Mouse (Mus musculus) neural tube, embryonic 11.5 days (tissue): ENCODE measurements around the gene Acvr2b. TPM values are rescaled to one million over a fixed set of nuclear protein-coding genes. Genes with fewer than 3 reads are reported as not detected.

ENCODE experiments used
- ATAC-seq: fragments of 200-750 bp; cut with Nextera tagmentation; 2 replicates; pipeline ENCODE4 v1.8.0; 2017; ENCODE audit warnings: moderate number of reproducible peaks, mild to moderate bottlenecking, moderate TSS enrichment, moderate library complexity; ENCODE audit not compliant: insufficient read depth, low FRiP score, low TSS enrichment
- DNase-seq: peaks from one replicate; pipeline ENCODE4 v3.0.0-alpha.2; 2015; ENCODE audit warnings: low spot score
- H3K27ac ChIP-seq: fragments of 300-500 bp; sonication (generic); 2 replicates; pipeline ENCODE4 v1.5.1; 2014; ENCODE audit warnings: low read depth, mild to moderate bottlenecking, low read length
- H3K27me3 ChIP-seq: fragments of 300-500 bp; sonication (generic); 2 replicates; pipeline ENCODE4 v1.6.1; 2014; ENCODE audit warnings: mild to moderate bottlenecking, low read length, mixed read lengths; ENCODE audit not compliant: control insufficient read depth, insufficient read depth
- H3K36me3 ChIP-seq: fragments of 300-500 bp; sonication (generic); 2 replicates; pipeline ENCODE4 v1.6.1; 2014; ENCODE audit warnings: mild to moderate bottlenecking, low read length, moderate library complexity, mixed read lengths; ENCODE audit not compliant: control insufficient read depth, insufficient read depth
- H3K4me1 ChIP-seq: fragments of 300-500 bp; sonication (generic); 2 replicates; pipeline ENCODE4 v1.6.1; 2014; ENCODE audit warnings: low read length, mixed read lengths; ENCODE audit not compliant: control insufficient read depth, insufficient read depth
- H3K4me2 ChIP-seq: fragments of 300-500 bp; sonication (generic); 2 replicates; pipeline ENCODE4 v1.6.1; 2014; ENCODE audit warnings: low read depth, mild to moderate bottlenecking, moderate library complexity
- H3K4me3 ChIP-seq: fragments of 300-500 bp; sonication (generic); 2 replicates; pipeline ENCODE4 v1.5.1; 2014; ENCODE audit warnings: low read depth, low read length
- H3K9ac ChIP-seq: fragments of 300-500 bp; sonication (generic); 2 replicates; pipeline ENCODE4 v1.6.1; 2014; ENCODE audit warnings: mild to moderate bottlenecking, low read length
- H3K9me3 ChIP-seq: fragments of 300-500 bp; sonication (generic); 2 replicates; pipeline ENCODE4 v1.6.1; 2016; ENCODE audit warnings: low read length; ENCODE audit not compliant: control insufficient read depth
- WGBS: fragments of 180-500 bp; shearing (Covaris S2); extraction: QIAGEN DNeasy Blood & Tissue Kit; methylation state at CpG from one replicate; pipeline ENCODE4 v1.1.7; 2014; 5-methylcytosine and 5-hydroxymethylcytosine counted together
- polyA plus RNA-seq: library from polyadenylated mRNA; unstranded; fragments of >200 nt; fragmentation: Nextera tagmentation; extraction: Ambion mirVana; gene quantifications from 2 replicates; pipeline ENCODE4 v1.2.1, GENCODE M21; 2014

The Acvr2b gene
- polyA plus RNA-seq, 1 experiment from 2014 or later = 99.6 TPM

GRCm38 (mm10) chr9:119401351-119401750 lies 567 bp upstream of the Acvr2b start:
- H3K4me3 ChIP-seq = peak overlapping the region; percentile 99
- ATAC-seq (no peak; the same call in 1 of the 2 replicates), DNase-seq (no peak)
- H3K9me3 ChIP-seq = no peaks in the 10 kb centered on the region
- H3K4me2 ChIP-seq = peak overlapping the region; percentile 55
- peaks cover 18% of the 10 kb centered on the region for H3K4me1 ChIP-seq
- H3K27ac ChIP-seq = no peak overlapping the region
- WGBS = 12% methylated on average over 7 of the region's 7 CpGs
- H3K27me3 ChIP-seq = no peaks in the 10 kb centered on the region
- no peaks in the 10 kb centered on the region; the same call in 1 of the 2 replicates for H3K36me3 ChIP-seq
- H3K9ac ChIP-seq = peak overlapping the region; percentile 43

DNA sequence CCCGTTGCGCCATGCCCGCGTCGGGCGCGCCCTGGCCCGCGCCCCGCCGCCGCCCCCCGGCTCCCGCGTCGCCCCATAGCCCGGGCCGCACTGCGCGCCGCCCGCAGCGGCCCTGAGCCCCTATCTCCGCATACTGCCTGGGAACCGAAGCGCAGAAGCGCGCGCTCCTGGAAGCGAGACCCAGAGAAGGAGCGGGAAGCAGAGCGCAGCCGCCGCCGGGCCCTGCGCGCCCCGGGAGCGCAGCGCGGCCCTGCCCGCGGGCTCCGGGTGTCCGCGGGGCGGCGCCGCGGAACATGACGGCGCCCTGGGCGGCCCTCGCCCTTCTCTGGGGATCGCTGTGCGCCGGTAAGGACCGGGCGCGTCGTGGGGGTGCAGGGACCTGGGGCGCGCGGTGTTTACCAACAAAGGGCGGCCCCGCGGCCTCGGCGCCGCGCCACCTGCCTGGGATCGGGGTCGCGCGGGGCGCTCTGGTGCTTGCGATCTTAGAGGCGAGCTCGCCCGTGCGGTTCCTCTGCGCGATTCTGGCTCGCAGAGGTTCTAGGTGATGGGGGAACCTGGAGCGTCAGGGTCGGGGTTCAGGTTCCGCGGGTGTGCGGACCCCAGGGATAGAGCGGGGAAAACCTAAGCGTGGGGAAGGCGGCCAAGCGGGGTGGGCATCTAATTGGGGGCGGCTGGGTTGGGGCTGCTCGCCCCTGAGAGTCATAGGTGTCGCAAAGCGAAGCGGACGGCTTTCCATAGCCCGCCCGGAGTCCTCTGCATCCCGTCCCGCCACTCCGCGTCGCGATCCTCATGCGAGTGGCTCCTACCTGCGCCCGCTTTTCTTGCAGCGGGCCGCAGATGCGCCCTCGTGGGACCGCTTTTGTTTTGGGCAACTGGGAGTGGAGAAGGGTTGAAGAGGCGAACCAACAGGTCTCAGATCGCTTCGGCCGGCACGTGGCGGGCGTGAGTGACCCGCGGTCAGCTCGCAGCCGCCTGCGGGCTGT lies 626 bp downstream of the Acvr2b start:
- ATAC-seq = peak; percentile 36
- DNase-seq = peak; percentile 71
- peak overlapping the region; percentile 53 for H3K4me2 ChIP-seq
- no peaks in the 10 kb centered on the region for H3K27me3 ChIP-seq
- under 1% methylated on average over 106 of the region's 127 CpGs for WGBS
- H3K4me3 ChIP-seq = peak overlapping the region; percentile 99
- H3K9ac ChIP-seq = peak overlapping the region; percentile 100
- H3K27ac ChIP-seq = peak overlapping the region; percentile 99
- H3K9me3 ChIP-seq = no peaks in the 10 kb centered on the region
- no peaks in the 10 kb centered on the region; the same call in 1 of the 2 replicates for H3K36me3 ChIP-seq
- H3K4me1 ChIP-seq = peaks cover 18% of the 10 kb centered on the region

GRCm38 (mm10) chr9:119403236-119403641 lies 1.3 kb downstream of the Acvr2b start:
- Histone ChIP-seq H3K4me2 (peak overlapping the region; percentile 53), H3K4me1 (peaks cover 18% of the 10 kb centered on the region), H3K9ac (peak overlapping the region; percentile 100), H3K27me3 (no peaks in the 10 kb centered on the region), H3K27ac (peak overlapping the region; percentile 99), H3K9me3 (no peaks in the 10 kb centered on the region), H3K36me3 (no peaks in the 10 kb centered on the region; the same call in 1 of the 2 replicates), H3K4me3 (peak overlapping the region; percentile 99)
- peak; percentile 85 for DNase-seq
- peak; percentile 62 for ATAC-seq
- 0% methylated on average over 25 of the region's 26 CpGs for WGBS

DNA sequence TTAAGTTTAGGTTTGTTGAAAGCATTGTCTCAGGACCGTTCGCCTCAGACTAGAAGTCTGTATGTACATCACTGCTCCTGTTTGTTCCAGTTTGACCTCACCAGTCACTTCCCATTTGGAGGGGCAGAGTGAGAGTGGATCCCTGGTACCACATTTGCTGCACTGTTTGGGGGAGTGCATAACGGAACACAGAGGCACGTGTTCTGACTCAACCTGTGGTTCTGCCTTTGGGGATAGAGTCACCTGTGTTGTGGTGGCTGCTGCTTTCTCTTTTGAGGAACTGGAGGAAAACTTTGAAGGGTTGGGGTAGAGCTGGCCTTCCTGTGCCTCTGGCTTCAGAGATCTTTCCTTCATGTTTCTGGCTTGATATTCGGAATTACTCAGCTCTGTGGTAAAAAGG lies 2.2 kb downstream of the Acvr2b start:
- 71% methylated on average over 5 of the region's 5 CpGs for WGBS
- Histone ChIP-seq H3K9me3 (no peaks in the 10 kb centered on the region), H3K9ac (peak overlapping the region; percentile 100), H3K4me1 (peaks cover 18% of the 10 kb centered on the region), H3K36me3 (no peaks in the 10 kb centered on the region; the same call in 1 of the 2 replicates), H3K4me3 (peak overlapping the region; percentile 99), H3K27ac (no peak overlapping the region), H3K27me3 (no peaks in the 10 kb centered on the region), H3K4me2 (peak overlapping the region; percentile 53)
- ATAC-seq = no peak
- no peak for DNase-seq

- H3K27ac ChIP-seq = no peak overlapping the region
- H3K4me3 ChIP-seq = no peak overlapping the region
- no peaks in the 10 kb centered on the region for H3K27me3 ChIP-seq
- H3K9ac ChIP-seq = no peak overlapping the region
- peaks cover 10% of the 10 kb centered on the region for H3K4me1 ChIP-seq
- no peaks in the 10 kb centered on the region for H3K9me3 ChIP-seq
- H3K36me3 ChIP-seq = peaks cover 2% of the 10 kb centered on the region
- no peak overlapping the region for H3K4me2 ChIP-seq
- DNase-seq = no peak
- 84% methylated on average over 15 of the region's 15 CpGs for WGBS
- ATAC-seq = no peak
Observed at GRCm38 (mm10) chr9:119407884-119408283, 6.0 kb downstream of the Acvr2b start.

DNA sequence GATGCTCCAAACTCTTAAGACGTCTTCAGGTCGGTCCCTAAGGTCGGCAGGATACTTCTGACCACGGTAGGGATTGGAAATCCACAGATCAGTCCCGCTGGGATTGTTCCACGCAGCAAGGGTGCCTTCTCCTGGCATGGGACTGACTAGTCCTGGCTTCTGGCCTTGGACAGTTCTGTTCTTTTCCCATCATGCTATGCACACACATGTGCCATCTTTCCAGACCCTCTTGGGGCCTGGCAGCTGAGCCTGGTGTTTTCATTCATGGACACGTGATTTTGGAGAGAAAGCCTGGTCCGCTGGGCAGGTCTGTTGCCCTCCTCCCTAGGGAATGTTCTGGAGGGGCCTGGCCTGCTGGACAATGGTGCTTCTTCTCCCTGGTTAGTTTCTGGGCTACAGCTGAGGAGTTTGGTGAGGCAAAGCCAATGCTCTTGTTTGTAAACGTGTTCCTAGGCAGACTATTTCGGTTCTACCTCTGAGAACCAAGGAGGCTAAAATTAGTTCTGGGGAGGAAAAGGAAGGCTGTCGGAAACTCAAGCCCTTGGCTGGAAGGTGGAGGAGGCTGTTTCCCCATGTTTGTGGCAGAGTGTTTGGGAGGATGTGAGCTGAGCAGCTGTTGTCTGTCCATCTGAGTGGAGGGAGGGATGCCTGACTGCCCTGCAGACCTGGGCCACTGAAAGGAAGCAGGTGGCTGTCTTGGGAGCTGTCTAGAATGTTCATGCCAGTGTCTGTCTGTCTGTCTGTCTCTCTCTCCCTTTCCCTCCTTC lies 7.2 kb downstream of the Acvr2b start:
- Histone ChIP-seq H3K4me3 (no peak overlapping the region), H3K36me3 (peaks cover 2% of the 10 kb centered on the region), H3K9ac (no peak overlapping the region), H3K27me3 (no peaks in the 10 kb centered on the region), H3K4me2 (no peak overlapping the region), H3K9me3 (no peaks in the 10 kb centered on the region), H3K27ac (no peak overlapping the region), H3K4me1 (peaks cover 5% of the 10 kb centered on the region)
- WGBS = 85% methylated on average over 11 of the region's 11 CpGs
- DNase-seq = no peak
- no peak for ATAC-seq

DNA sequence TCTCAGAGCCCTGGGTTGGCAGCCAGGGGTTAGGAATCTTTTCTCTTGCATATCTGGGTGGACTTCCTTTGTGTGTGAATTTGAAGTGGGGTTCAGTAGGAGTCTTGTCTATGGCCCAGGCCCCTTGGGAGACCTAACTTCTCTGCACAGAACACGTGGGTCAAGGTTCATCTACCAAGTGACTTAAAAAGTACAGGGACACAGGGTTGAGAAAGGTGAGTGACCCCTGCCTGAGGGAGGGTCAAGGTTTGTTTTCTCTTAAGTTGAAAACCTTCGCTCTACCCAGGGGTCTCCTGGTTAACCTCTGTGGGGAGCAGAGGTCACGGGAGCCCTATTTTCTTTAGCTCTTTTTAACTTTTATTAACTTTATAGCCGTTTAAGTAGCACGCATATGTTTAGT lies 7.9 kb downstream of the Acvr2b start:
- Histone ChIP-seq H3K4me2 (no peak overlapping the region), H3K9me3 (no peaks in the 10 kb centered on the region), H3K36me3 (peaks cover 2% of the 10 kb centered on the region), H3K4me1 (peaks cover 2% of the 10 kb centered on the region; the same call in 1 of the 2 replicates), H3K9ac (no peak overlapping the region), H3K27me3 (no peaks in the 10 kb centered on the region), H3K4me3 (no peak overlapping the region), H3K27ac (no peak overlapping the region)
- DNase-seq (no peak), ATAC-seq (no peak)
- 75% methylated on average over 5 of the region's 5 CpGs for WGBS

GRCm38 (mm10) chr9:119418025-119418424 lies 16.1 kb downstream of the Acvr2b start:
- H3K4me3 ChIP-seq = no peak overlapping the region
- DNase-seq (no peak), ATAC-seq (no peak)
- no peak overlapping the region for H3K9ac ChIP-seq
- H3K27ac ChIP-seq = no peak overlapping the region
- no peaks in the 10 kb centered on the region for H3K36me3 ChIP-seq
- no peaks in the 10 kb centered on the region for H3K27me3 ChIP-seq
- no peak overlapping the region for H3K4me2 ChIP-seq
- no peaks in the 10 kb centered on the region; the same call in 1 of the 2 replicates for H3K4me1 ChIP-seq
- H3K9me3 ChIP-seq = no peaks in the 10 kb centered on the region
- WGBS = 90% methylated on average over 18 of the region's 18 CpGs
